Mouse (Mus musculus) embryonic facial prominence, embryonic 11.5 days (tissue): ENCODE measurements around the gene Tmem171. TPM values are rescaled to one million over a fixed set of nuclear protein-coding genes. Genes with fewer than 3 reads are reported as not detected.

Experiments used
- ATAC-seq: fragments of 200-750 bp; cut with Nextera tagmentation; replicated peaks from 2 replicates; pipeline ENCODE4 v1.8.0; 2017; ENCODE audit warnings: low read depth; ENCODE audit not compliant: insufficient number of reproducible peaks, low FRiP score, low TSS enrichment
- DNase-seq: peaks from one replicate; pipeline ENCODE4 v3.0.0-alpha.2; 2015; ENCODE audit warnings: low spot score
- H3K27ac ChIP-seq: fragments of 300-500 bp; sonication (generic); replicated peaks from 2 replicates; pipeline ENCODE4 v1.5.1; 2014; ENCODE audit warnings: mild to moderate bottlenecking, low read depth, low read length, control low read depth
- H3K27me3 ChIP-seq: fragments of 300-500 bp; sonication (generic); 2 replicates; pipeline ENCODE4 v1.6.1; 2014; ENCODE audit warnings: mild to moderate bottlenecking, low read length, moderate library complexity, mixed read lengths; ENCODE audit not compliant: control insufficient read depth, insufficient read depth
- H3K36me3 ChIP-seq: fragments of 300-500 bp; sonication (generic); replicated peaks from 2 replicates; pipeline ENCODE4 v1.6.1; 2014; ENCODE audit warnings: low read depth, mild to moderate bottlenecking, low read length, moderate library complexity, mixed read lengths; ENCODE audit not compliant: control insufficient read depth, insufficient read depth
- H3K4me1 ChIP-seq: fragments of 300-500 bp; sonication (generic); 2 replicates; pipeline ENCODE4 v1.6.1; 2014; ENCODE audit warnings: low read length, mixed read lengths; ENCODE audit not compliant: control insufficient read depth, insufficient read depth
- H3K4me2 ChIP-seq: fragments of 300-500 bp; sonication (generic); 2 replicates; pipeline ENCODE4 v1.6.1; 2014; ENCODE audit warnings: low read depth, mild to moderate bottlenecking, control low read depth, low read length, moderate library complexity
- H3K4me3 ChIP-seq: fragments of 300-500 bp; sonication (generic); 2 replicates; pipeline ENCODE4 v1.5.1; 2014; ENCODE audit warnings: low read depth, low read length, control low read depth
- H3K9ac ChIP-seq: fragments of 300-500 bp; sonication (generic); replicated peaks from 2 replicates; pipeline ENCODE4 v1.6.1; 2014; ENCODE audit warnings: mild to moderate bottlenecking, control low read depth, low read length
- H3K9me3 ChIP-seq: fragments of 300-500 bp; sonication (generic); replicated peaks from 2 replicates; pipeline ENCODE4 v1.6.1; 2016; ENCODE audit warnings: mild to moderate bottlenecking, low read length, inconsistent platforms, mixed read lengths; ENCODE audit not compliant: control insufficient read depth
- whole genome bisulfite sequencing: fragments of 180-500 bp; shearing (Covaris S2); extraction: QIAGEN DNeasy Blood & Tissue Kit; methylation state at CpG from one replicate; pipeline ENCODE4 v1.1.7; 2014; 5-methylcytosine and 5-hydroxymethylcytosine counted together
- polyA plus RNA-seq: library from polyadenylated mRNA; unstranded; fragments of >200 nt; fragmentation: Nextera tagmentation; extraction: Ambion mirVana; gene quantifications from 2 replicates; pipeline ENCODE4 v1.2.1, GENCODE M21; 2014

Gene Tmem171
- polyA plus RNA-seq, 1 experiment from 2014 or later, result not detected

- H3K27me3 ChIP-seq, result no peaks in the 10 kb centered on the region
- 0 out of 2 replicates have a peak, but pooled peaks cover 3% of the 10 kb centered on the region for H3K36me3 ChIP-seq
- WGBS, result 54% methylated on average over 1 of the region's 1 CpGs
- no peak for ATAC-seq
- DNase-seq, result no peak
- H3K9ac ChIP-seq, result no peak overlapping the region
- no peaks in the 10 kb centered on the region for H3K4me1 ChIP-seq
- H3K4me3 ChIP-seq, result no peak overlapping the region
- H3K4me2 ChIP-seq, result no peak overlapping the region
- no peaks in the 10 kb centered on the region for H3K9me3 ChIP-seq
- H3K27ac ChIP-seq, result no peak overlapping the region
These were observed 27.7 kb upstream of the Tmem171 start for GRCm38 (mm10) chr13:98722296-98722695.

GRCm38 (mm10) chr13:98716176-98716575, 21.5 kb upstream of the Tmem171 start:
- WGBS, result 89% methylated on average over 8 of the region's 8 CpGs
- Histone ChIP-seq H3K9ac (no peak overlapping the region), H3K4me2 (no peak overlapping the region), H3K4me3 (no peak overlapping the region), H3K4me1 (no peaks in the 10 kb centered on the region), H3K9me3 (no peaks in the 10 kb centered on the region), H3K27ac (no peak overlapping the region), H3K27me3 (no peaks in the 10 kb centered on the region), H3K36me3 (no peaks in the 10 kb centered on the region)
- DNase-seq, result no peak
- no peak for ATAC-seq

GRCm38 (mm10) chr13:98715443-98715990, 20.9 kb upstream of the Tmem171 start:
- Histone ChIP-seq H3K27ac (no peak overlapping the region), H3K36me3 (no peaks in the 10 kb centered on the region), H3K27me3 (no peaks in the 10 kb centered on the region), H3K9ac (no peak overlapping the region), H3K4me3 (no peak overlapping the region), H3K9me3 (no peaks in the 10 kb centered on the region), H3K4me1 (no peaks in the 10 kb centered on the region), H3K4me2 (no peak overlapping the region)
- no peak for ATAC-seq
- DNase-seq, result no peak
- WGBS, result 84% methylated on average over 6 of the region's 6 CpGs

GRCm38 (mm10) chr13:98710655-98711054, 16.0 kb upstream of the Tmem171 start:
- Histone ChIP-seq H3K4me1 (no peaks in the 10 kb centered on the region), H3K4me3 (no peak overlapping the region), H3K9ac (no peak overlapping the region), H3K36me3 (no peaks in the 10 kb centered on the region), H3K27ac (no peak overlapping the region), H3K4me2 (no peak overlapping the region), H3K27me3 (no peaks in the 10 kb centered on the region), H3K9me3 (no peaks in the 10 kb centered on the region)
- WGBS, result 90% methylated on average over 1 of the region's 1 CpGs
- DNase-seq (no peak), ATAC-seq (no peak)

- DNase-seq (no peak), ATAC-seq (no peak)
- Histone ChIP-seq H3K9me3 (no peaks in the 10 kb centered on the region), H3K4me1 (no peaks in the 10 kb centered on the region), H3K4me2 (no peak overlapping the region), H3K27me3 (no peaks in the 10 kb centered on the region), H3K36me3 (no peaks in the 10 kb centered on the region), H3K9ac (no peak overlapping the region), H3K4me3 (no peak overlapping the region), H3K27ac (no peak overlapping the region)
- WGBS, result 76% methylated on average over 8 of the region's 8 CpGs
These were observed 15.6 kb upstream of the Tmem171 start for GRCm38 (mm10) chr13:98710236-98710635.

GRCm38 (mm10) chr13:98705501-98705900, 10.9 kb upstream of the Tmem171 start:
- H3K4me1 ChIP-seq, result no peaks in the 10 kb centered on the region
- no peaks in the 10 kb centered on the region for H3K9me3 ChIP-seq
- WGBS, result 82% methylated on average over 4 of the region's 4 CpGs
- DNase-seq (no peak), ATAC-seq (no peak)
- no peak overlapping the region for H3K4me2 ChIP-seq
- no peak overlapping the region for H3K27ac ChIP-seq
- no peaks in the 10 kb centered on the region for H3K36me3 ChIP-seq
- H3K4me3 ChIP-seq, result no peak overlapping the region
- H3K9ac ChIP-seq, result no peak overlapping the region
- H3K27me3 ChIP-seq, result no peaks in the 10 kb centered on the region

- Histone ChIP-seq H3K4me2 (no peak overlapping the region), H3K9me3 (no peaks in the 10 kb centered on the region), H3K4me1 (no peaks in the 10 kb centered on the region), H3K27ac (no peak overlapping the region), H3K27me3 (no peaks in the 10 kb centered on the region), H3K9ac (no peak overlapping the region), H3K36me3 (no peaks in the 10 kb centered on the region), H3K4me3 (no peak overlapping the region)
- DNase-seq (no peak), ATAC-seq (no peak)
- 84% methylated on average over 8 of the region's 8 CpGs for WGBS
These were observed 9.2 kb upstream of the Tmem171 start for GRCm38 (mm10) chr13:98703786-98704185.

GRCm38 (mm10) chr13:98702361-98702760, 7.7 kb upstream of the Tmem171 start:
- no peak overlapping the region for H3K27ac ChIP-seq
- H3K4me1 ChIP-seq, result no peaks in the 10 kb centered on the region
- H3K36me3 ChIP-seq, result no peaks in the 10 kb centered on the region
- H3K4me2 ChIP-seq, result no peak overlapping the region
- 87% methylated on average over 8 of the region's 8 CpGs for WGBS
- ATAC-seq (no peak), DNase-seq (no peak)
- no peak overlapping the region for H3K9ac ChIP-seq
- H3K4me3 ChIP-seq, result no peak overlapping the region
- no peaks in the 10 kb centered on the region for H3K27me3 ChIP-seq
- H3K9me3 ChIP-seq, result no peaks in the 10 kb centered on the region
